Mouse (Mus musculus) B cell, adult 2 months (primary cell): ENCODE data around the gene Tmprss6.

Experiments used
- DNase-seq, 2 experiments: peaks; one replicate each; pipeline ENCODE4 v3.0.0; 2022

Gene Tmprss6

DNA sequence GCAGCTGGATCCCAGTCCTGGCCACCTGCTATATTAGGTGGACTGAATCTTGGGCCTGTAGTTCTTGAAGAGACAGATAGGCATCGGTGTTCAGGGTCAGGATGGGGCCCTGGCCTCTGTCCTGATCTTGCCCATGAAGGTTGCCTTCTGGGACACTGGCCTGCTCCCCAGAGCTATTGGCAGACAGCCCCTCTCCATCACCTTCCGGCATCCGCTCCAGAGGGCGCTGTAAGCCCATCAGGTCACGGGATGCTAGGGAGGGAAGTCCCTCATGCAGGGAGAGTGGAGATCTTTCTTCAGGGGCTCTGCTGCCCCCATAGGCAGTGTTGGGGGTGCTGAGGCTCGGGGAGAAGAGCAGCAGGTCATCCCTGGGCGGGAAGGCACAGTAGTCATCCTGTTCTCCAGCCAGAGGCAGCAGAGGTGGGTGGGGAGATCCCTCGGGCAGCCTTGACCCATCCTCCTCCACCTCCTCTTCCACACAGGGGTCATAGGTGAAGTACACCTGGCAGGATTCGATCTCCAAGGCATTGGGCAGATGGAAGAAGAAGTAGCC lies 13.1 kb upstream of the Tmprss6 start:
- no peak for DNase-seq

DNA sequence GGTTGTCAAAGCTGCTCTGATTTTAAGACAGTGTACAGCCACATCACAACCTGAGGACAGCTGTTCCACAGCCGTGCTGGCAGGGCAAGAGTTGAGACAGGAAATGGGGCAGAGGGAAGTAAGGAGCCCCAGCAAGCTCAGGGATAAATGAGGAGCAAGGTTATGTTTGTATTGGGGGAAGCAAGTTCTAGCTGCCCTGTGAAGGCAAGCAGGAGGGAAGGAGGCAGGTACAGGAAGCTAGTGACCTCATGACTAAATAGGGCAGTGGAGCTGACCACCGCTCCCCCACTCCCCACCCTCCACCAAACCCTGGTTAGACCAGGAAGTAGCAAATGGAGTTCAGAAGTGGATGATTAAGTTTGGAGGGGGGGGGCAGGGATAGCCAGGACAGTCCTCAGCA lies 12.6 kb upstream of the Tmprss6 start:
- DNase-seq, result no peak

DNA sequence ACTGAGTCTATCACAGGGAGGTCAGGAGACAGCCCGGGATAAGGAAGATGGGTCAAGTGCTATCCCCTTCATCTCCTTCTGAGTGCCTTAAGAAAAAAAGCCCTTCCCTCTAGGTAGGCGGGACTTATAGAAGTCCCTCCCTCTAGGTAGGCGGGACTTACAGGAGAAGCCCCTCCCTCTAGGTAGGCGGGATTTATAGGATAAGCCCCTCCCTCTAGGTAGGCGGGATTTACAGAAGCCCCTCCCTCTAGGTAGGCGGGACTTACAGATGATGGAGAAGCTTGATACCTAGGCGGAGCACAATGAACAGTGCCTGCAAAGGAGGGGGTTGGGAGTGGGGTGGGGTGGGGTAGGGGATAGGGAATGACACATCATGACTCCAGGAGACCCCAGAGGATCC lies 11.7 kb upstream of the Tmprss6 start:
- DNase-seq, result peak; percentile 25 to 30

- DNase-seq, result no peak
Observed at GRCm38 (mm10) chr15:78479470-78479869, 11.0 kb upstream of the Tmprss6 start.

DNA sequence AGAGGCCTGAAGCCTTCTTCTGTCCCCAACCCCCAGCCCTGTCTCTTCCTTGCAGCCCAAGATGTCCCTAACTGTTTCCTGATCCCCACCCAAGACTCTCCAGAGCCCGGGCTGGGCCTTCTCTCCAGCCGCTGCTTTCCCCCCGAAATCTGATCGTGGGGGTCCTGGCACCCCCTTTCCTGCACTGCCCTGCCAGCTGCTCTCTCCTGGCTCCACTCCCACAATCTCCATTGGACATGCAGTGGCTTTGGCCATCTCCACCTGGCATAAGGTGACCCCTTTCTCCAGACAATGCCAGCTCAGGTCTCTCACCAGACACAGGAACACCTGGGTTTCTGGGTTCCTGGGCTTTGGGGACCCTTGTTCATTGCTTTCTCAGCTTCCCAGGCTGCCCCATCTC lies 9.6 kb upstream of the Tmprss6 start:
- no peak for DNase-seq

DNA sequence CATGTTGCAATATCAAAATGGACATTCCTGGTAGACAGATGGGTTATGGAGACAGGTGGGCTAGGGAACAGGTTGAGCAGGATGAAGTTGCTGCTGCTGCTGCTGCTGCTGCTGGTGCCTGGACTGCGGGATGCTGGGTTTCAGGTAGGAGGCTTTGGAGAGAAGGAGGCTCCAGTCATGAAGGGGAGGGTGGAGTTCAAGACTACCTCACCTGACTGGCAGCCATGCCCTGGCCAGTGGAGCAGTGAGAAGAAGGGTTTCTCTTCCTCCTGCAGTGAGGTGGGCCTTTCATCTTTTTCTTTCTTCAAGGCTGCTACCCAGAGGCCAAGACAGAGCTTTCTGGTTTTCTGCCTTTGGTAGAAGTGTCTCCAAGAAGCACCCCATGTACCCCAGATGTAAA lies 8.4 kb upstream of the Tmprss6 start:
- no peak for DNase-seq

- DNase-seq, result peak in 1 of 2 experiments; percentile 6
Observed at GRCm38 (mm10) chr15:78475604-78476031, 7.2 kb upstream of the Tmprss6 start.

GRCm38 (mm10) chr15:78473442-78473841 lies 5.0 kb upstream of the Tmprss6 start:
- no peak for DNase-seq

- DNase-seq, result no peak
Observed at GRCm38 (mm10) chr15:78471902-78472301, 3.5 kb upstream of the Tmprss6 start.

- no peak for DNase-seq
Observed at GRCm38 (mm10) chr15:78470495-78471276, 2.3 kb upstream of the Tmprss6 start.

DNA sequence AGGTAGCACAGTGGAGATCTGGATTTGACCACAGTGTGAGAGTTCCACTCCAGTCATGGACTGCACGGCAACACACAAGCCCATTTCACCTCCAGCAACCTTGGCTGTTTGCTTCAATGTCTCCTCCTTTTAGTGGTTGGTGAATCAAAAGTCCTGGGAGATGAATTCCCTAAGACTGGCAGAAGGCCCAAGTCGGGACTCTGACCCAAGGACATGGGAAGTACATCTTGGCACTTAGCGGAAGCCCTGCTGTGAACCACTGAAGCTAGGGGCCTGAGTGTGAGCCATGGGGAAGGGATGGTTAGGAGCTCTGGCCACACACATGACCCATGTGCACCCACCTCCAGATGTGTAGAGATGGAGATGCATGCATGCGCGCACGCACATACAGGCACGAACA lies 864 bp downstream of the Tmprss6 start:
- DNase-seq, result no peak

DNA sequence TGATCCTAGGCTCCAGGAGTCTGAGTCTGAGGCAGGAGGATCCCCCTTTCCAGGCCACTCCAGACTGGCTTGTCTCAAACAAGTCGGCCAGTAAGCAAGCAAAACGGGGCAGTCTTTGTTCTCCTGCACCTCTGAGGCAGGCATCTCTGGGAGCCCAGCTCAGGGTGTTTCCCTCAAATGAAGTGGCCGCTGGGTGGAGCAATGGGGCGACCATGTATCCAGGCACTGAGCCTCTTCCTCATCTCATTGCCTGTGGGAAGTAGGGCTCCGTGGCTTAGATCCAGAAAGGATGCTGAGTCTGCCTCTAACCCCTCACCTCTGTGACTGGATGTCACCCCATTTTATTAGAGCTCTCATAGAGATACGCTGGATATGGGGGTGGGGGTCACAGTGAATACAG lies 1.6 kb downstream of the Tmprss6 start:
- DNase-seq, result no peak

GRCm38 (mm10) chr15:78462981-78463380 lies 5.5 kb downstream of the Tmprss6 start:
- no peak for DNase-seq

DNA sequence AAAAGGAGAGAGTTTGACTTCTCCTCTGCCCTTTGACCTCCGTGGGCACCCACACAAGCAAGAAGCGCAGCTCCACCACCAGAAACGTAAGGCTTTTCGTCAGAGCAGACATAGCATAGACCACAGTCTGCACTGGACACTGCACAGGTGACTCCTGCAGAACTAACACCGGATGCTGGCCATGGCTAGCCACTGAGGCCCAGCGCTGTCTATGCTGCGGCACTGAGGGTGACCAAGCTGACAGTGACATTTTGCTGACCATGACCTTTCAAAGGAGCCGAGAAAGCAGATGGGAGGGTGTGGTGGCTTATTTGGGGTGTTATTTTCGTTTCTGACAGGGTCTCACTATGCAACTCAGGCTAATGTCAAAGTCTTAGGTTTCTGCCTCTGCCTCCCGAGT lies 11.2 kb downstream of the Tmprss6 start:
- no peak for DNase-seq

GRCm38 (mm10) chr15:78456051-78456450 lies 12.4 kb downstream of the Tmprss6 start:
- DNase-seq, result no peak

DNA sequence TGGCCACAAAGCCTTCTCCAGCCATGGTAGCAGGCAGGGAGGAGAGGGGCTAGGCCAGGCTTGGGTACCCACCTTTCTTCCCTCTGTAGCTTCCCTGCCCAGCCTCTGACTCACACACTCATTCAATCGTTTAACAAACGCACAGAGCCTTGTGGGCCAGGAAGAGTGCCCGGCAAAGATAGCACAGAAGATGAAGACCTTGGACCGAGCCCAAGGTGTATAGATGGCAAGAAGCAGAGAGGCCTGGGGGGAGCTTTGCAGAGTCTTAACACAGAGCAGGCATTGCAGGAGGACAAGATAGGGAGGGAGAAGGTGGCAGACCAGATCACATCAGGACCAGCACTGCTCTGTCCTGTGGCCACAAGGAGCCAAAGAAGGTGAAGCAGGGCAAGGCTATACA lies 13.3 kb downstream of the Tmprss6 start:
- no peak for DNase-seq

- DNase-seq, result no peak
Observed at GRCm38 (mm10) chr15:78452929-78453328, 15.5 kb downstream of the Tmprss6 start.

DNA sequence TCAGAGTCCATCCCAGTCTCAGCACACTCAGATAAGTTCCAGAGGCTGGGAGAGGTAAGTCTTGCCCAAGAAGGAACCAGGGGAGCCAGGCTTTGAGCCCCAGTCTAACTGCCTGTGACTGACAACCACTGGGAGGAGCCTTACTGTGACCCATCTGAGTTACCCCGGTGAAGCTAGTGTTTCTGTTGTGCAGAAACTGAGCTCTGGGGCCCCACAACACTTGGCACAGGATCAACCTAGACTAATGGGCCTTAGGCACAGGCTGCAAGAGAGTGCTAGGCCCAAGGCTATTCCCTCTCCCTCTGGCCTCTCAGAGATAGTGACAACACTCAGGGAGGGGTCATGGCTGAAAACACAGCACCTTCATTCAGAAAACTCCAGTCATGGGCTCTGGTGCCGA lies 17.2 kb downstream of the Tmprss6 start:
- DNase-seq, result no peak

DNA sequence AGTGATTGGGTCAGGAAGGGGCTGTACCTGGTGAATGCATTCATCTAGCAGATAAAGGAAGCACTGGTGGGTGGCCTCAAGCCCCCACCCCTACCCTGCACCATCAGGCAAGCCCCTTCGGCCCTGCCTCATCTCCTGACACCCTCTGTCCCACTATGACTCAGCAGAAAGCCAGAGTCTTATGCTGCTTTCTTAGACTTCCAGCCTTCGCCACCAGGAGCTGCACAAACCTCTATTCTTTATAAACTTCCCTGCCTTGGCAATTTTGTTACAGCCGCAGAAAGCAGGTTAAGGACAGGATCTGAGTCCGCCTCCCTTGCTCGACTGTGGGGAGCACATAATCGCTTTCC lies 18.0 kb downstream of the Tmprss6 start:
- no peak for DNase-seq

DNA sequence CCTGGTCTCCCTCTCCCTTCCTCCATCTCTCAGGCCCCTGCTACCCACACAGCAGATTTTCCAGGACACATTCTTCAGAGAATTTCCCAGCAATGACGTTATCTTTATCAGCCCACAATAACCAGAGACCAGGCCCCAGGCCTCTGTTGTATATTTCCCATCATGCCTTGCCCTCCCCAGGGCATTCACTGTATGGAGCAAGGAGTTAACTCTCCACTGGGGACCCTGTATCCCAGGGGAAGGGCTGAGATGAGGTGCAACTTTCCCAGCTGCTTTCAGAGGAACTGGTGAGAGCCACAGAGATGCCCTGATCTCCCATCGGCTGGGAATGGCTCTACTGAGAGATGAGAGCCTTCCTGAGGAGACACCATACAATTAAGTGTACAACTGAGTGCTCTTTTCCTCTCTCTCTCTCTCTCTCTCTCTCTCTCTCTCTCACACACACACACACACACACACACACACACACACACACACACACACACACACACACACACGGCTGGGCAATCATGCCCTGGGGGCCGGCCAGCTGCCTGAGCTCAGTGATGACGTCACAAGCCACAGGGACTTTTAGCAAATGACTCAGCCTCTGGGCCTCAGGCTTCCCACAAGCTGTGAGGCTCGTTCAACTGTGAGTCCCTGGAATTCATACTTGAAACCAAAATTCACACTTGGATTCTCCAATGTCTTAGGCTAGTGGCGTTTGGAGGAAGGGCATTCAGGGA lies 18.6 kb downstream of the Tmprss6 start:
- DNase-seq, result peak; percentile 68 to 72

DNA sequence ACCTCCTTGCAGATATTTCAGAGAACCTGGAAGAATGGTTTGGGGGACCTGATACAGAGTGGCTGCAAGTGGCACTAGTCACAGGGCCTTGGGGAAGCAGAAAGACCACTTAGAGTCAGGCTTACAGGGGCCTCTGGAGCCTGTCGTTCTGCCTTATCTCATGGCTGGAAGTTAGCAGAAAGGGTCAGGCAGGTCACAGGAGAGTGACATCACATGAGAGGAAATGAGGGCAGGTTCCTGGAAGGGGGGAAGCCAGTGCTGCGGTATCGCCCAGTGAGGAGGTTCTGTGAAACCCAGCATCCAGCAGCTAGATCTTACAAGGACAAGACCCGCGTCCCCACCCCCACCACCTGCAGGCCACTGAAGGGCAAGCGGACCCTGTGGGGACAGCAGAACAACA lies 19.3 kb downstream of the Tmprss6 start:
- no peak for DNase-seq

DNA sequence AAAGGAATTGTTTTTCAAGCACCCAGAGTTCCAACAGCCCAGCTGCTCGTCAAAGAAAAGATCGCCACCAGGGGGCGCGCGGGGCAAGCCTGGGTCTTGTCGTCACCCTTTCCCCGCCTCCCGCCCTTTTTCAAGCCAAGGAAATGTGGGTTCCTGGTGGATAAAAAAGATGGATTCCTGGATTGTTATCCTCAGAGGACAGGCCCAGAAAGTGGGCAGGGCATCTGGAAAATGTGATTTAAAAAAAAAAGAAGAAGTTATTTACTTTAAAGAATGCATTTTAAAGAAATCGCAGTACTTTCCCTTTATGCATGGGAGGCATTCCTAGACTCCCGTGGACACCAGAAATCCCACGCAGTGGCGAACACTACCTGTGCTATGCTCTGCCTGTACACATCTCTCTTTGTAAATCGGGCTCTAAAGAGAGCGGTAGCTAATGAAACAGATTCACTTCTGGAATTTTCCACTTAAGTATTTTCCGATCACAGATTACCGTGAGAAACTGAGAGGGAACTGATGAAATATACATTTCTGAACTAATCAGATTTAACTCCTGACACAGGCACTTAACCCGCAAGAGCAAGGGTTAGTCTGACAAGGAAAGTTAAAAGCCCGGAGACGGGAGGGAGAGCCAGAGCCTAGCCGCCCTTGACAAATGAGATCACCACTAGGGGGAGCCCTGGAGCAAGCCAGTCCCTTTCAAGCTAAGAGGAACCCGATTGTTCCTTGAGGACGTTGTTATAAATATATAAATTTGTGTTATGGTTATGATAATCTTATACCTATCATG lies 20.5 kb downstream of the Tmprss6 start:
- peak; percentile 94 to 95 for DNase-seq

DNA sequence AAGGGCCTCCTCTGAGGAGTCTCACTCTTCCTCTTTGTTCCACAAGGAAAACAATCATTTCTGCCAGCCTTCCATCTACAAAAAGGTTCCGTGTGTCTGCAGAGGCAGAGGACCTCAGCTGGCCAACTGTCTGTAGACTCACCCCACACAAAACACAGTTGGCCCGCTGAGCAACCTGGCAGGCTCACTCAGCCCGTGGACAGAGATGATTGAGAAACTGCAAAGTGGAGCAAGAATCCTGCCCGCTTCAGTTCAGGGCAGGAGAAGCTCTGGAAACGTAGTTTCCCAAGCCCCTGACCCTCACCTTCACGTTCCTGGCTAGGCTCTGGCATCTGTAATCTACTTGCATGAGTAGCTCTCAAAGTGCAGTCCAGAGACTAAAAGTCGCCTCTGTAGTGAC lies 21.3 kb downstream of the Tmprss6 start:
- no peak for DNase-seq
